Mouse (Mus musculus): ENCODE measurements around the gene Dnaja3. TPM values are rescaled to one million over a fixed set of nuclear protein-coding genes. Genes with fewer than 3 reads are reported as not detected.

The Dnaja3 gene
- total RNA-seq, 2 experiments from 2014 or later = 132 to 145 TPM

DNA sequence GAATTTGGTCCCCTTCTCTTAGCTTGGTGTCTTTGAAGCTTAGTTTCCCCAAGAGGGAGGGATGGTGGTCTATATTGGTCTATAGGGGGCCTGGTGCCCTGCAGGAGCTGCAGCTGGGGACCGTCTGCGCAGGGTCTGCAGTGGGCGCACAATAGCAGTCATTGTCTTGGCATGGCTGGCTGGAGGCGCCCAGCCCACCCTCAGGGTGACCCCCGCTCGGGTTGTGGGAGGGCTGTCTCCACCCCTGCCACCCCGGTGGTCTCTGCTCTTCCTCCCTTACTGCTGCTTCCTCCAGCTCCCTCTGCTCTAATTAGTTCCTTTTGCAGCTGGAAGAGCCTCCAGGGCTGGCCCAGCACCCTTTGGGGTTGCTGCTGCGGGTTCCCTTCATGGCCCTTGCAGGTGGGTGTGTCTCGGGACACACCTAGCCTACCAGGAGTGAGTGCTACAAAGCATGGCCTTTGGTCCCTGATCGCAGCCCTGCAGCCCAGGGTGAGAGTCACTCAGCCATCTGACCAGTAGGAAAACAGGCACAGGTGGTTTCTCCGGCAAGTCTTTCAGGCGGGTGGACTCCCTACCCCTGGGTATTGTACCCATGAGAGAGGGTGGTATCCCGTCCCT lies 34.2 kb upstream of the Dnaja3 start:
- DNase-seq (ENCODE audit: low spot score in 2 of 2) = no peak

- no peak for DNase-seq (ENCODE audit: low spot score in 2 of 2)
These were observed 33.2 kb upstream of the Dnaja3 start for GRCm38 (mm10) chr16:4606431-4607084.

- peak; percentile 85 to 87 for DNase-seq (ENCODE audit: low spot score in 2 of 2)
These were observed 31.8 kb upstream of the Dnaja3 start for GRCm38 (mm10) chr16:4607818-4608531.

GRCm38 (mm10) chr16:4608532-4609059 lies 31.2 kb upstream of the Dnaja3 start:
- DNase-seq (ENCODE audit: low spot score in 2 of 2) = no peak

DNA sequence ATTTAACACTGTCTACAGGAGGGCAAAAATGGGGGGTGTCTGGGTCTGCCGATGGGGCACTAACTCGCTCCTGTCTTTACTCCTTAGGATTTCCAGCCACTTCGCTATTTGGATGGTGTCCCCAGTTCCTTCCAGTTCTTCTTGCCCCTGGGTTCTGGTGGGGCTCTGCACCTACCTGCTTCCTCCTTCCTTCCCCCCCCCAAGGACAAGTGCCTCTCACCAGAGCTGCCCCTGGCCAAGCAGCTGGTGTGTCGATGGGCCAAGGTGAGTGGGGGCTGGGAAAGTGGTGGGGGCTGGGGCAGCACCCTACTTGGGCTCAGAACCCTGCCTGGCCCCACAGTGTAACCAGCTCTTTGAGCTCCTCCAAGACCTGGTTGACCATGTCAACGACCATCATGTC lies 28.6 kb upstream of the Dnaja3 start:
- no peak for DNase-seq (ENCODE audit: low spot score in 2 of 2)

GRCm38 (mm10) chr16:4611676-4612075 lies 28.1 kb upstream of the Dnaja3 start:
- DNase-seq (ENCODE audit: low spot score in 2 of 2) = no peak

DNA sequence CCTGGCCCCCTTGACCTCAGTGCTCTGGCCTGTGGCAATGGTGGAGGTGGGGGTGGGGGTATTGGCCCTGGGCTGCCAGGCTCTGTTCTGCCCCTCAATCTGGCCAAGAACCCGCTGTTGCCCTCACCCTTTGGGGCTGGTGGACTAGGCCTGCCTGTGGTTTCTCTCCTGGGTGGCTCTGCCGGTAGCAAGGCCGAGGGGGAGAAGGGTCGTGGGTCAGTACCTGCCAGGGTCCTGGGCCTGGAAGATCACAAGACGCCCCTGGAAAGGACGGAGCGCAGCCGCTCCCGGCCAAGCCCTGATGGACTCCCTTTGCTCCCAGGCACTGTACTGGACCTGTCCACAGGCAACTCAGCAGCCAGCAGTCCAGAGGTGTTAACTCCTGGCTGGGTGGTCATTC lies 26.1 kb upstream of the Dnaja3 start:
- no peak for DNase-seq (ENCODE audit: low spot score in 2 of 2)

- no peak for DNase-seq (ENCODE audit: low spot score in 2 of 2)
These were observed 25.1 kb upstream of the Dnaja3 start for GRCm38 (mm10) chr16:4614639-4615038.

- DNase-seq (ENCODE audit: low spot score in 2 of 2) = no peak
These were observed 24.5 kb upstream of the Dnaja3 start for GRCm38 (mm10) chr16:4615297-4615696.

DNA sequence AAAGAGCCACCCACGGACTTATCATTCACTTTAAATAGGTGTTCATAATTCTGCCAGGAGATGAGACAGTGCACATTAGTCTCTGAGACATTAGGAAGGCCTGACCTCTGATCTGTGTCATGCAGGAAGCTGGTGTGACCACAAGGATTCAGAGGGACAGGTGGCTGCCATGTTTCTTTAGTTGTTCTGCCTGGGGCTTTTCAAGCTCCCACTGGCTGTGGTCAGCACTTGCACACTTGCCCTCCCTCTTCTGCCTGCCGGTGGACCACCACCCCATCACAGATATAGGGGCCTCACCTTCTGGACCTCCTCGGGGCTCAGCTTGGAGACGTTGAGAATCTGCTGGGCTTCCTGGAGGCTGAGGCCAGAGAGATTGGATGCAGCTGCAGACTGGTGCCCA lies 23.0 kb upstream of the Dnaja3 start:
- DNase-seq (ENCODE audit: low spot score in 2 of 2) = no peak

GRCm38 (mm10) chr16:4624074-4624473 lies 15.7 kb upstream of the Dnaja3 start:
- DNase-seq (ENCODE audit: low spot score in 2 of 2) = no peak

DNA sequence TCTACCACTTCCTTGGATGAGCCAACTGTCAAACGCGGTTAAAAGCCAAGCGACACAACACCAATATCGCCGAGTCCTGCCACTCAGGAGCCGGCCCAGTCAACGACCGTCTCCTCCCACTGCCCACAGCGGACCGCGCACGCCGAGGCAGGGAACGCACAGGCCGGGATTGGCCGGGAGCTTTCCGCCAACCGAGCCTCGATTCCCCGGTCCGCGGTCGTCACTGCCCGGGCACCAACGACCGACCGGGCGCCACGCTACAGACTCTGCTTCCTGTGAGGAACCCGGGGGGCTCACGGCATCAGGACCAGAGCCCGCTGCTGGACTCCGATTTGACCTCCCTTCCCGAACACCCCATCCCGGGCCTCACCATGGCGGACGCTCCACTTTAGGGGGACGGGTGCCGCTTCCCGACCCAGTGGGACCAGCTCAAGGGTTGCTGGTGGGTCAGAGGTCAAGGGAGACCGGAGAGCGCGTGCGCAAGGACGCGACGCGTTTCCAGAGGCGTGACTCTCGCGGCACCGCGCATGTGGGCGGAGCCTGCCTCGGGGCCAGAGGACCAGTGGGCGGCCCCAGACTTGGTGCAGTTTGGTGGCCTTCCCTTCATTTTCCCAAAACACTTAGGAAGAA lies 15.2 kb upstream of the Dnaja3 start, which contains the start of gene Pam16:
TSS of gene Pam16 (minus strand) at position 508 of the 630 bp plus-strand sequence.
- peak; percentile 91 to 94 for DNase-seq (ENCODE audit: low spot score in 2 of 2)

DNA sequence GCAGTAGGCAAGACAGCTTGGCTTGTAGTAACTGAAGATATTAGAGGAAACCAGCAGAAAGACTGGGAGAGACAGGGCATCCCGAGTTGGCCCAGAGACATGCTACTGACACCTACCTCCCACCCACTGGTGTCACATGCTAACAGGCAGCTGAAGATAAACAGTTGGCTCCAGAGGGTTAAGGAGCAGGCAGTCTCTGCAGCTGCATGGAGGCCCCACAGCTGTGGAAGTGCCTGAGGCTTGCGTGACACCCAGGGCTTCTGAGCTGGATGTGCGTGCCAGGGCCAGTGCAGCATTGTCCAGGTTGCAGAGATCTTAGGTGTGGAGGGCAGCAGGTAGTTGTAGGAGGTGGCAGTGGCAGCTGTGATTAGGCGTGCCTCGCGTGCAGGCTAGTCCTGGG lies 12.7 kb upstream of the Dnaja3 start:
- no peak for DNase-seq (ENCODE audit: low spot score in 2 of 2)

DNA sequence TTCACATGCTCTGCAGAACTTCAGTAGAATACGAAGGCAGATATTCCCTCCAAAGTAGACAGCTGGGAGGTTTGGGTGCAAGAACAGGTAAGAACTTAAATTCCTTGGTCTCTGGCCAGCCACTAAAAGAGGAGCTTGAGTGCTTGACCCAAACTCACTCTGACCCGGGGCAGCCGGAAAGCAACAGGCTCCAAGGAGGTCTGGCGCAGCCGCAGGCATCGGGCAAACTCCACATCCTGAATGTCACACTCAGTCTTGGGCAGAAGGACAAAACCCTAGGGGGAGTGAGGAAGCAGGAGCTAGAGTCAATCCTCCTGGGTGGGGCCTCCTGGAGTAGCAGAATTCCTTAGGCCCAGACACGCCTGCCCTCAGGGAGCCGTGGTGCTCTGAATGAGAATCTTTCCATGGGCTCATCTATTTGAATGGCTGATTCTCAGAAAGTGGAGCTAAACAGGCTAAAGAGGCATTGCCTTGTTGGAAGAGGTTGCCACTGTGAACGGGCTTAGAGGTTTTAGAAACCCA lies 10.8 kb upstream of the Dnaja3 start:
- DNase-seq (ENCODE audit: low spot score in 2 of 2) = no peak

GRCm38 (mm10) chr16:4629950-4630349 lies 9.8 kb upstream of the Dnaja3 start:
- DNase-seq (ENCODE audit: low spot score in 2 of 2) = peak; percentile 90 to 92

- no peak for DNase-seq (ENCODE audit: low spot score in 2 of 2)
These were observed 7.7 kb upstream of the Dnaja3 start for GRCm38 (mm10) chr16:4632050-4632449.

DNA sequence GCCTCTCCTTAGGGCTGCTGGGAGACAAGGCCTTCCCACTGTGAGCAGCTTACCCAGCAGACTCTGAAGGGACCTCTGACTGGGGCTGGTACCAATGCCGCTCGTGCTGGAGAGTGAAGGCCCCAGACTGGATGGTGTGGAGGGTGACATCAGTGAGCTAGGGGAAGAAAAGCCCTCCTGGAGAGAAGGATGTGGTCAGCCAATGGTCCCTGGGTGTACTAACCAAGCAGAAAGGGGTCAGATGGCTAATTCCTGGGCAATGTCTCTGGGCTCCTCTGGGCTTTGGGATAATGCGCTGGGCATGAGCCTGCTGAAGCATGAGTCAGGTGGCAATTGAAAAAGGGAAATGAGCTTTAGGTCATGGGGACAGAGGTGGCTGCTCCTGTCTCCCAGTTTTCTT lies 6.1 kb upstream of the Dnaja3 start:
- DNase-seq (ENCODE audit: low spot score in 2 of 2) = no peak

- DNase-seq (ENCODE audit: low spot score in 2 of 2) = no peak
These were observed 5.1 kb upstream of the Dnaja3 start for GRCm38 (mm10) chr16:4634681-4635080.

GRCm38 (mm10) chr16:4635760-4636159 lies 4.0 kb upstream of the Dnaja3 start:
- no peak for DNase-seq (ENCODE audit: low spot score in 2 of 2)

GRCm38 (mm10) chr16:4638891-4639390 lies 848 bp upstream of the Dnaja3 start:
- DNase-seq (ENCODE audit: low spot score in 2 of 2) = no peak
